Mouse (Mus musculus): Measurements from ENCODE around the gene Mylk2.

Mylk2 gene

GRCm38 (mm10) chr2:152911031-152911430 lies at the start of gene Mylk2:
TSS of gene Mylk2 (plus strand) at chr2:152911352.
- in situ Hi-C loops (cut with MboI; ENCODE audit: low sequenced_read_pairs) = loop anchor here (10.0 to 25.0 kb wide), 2 partner anchors 234 to 501 kb away; no protein-coding TSS in a partner anchor

DNA sequence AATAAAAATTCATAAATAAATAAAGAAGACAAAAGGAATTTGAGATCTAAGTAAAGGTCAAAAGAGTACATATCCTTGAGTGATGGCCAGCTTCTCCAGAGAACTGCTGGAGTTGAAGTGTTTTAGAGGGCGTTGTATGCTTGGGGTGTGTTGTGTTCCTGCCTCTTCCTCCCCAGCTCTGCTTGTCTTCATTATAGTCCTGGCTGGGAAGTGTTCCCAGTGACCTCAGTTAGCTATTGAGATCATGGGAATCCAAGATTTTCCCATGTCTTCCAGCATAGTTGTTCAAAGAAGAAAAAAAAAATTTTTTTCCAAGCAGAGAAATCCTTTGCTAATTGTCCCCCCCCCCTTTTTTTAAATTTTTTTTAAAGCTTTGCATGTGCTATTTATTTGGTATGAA lies 49.3 kb upstream of the Mylk2 start:
- in situ Hi-C loops (cut with MboI; ENCODE audit: low sequenced_read_pairs) = no loop called here

GRCm38 (mm10) chr2:152862638-152863037 lies 48.5 kb upstream of the Mylk2 start:
- in situ Hi-C loops (cut with MboI; ENCODE audit: low sequenced_read_pairs) = no loop called here

DNA sequence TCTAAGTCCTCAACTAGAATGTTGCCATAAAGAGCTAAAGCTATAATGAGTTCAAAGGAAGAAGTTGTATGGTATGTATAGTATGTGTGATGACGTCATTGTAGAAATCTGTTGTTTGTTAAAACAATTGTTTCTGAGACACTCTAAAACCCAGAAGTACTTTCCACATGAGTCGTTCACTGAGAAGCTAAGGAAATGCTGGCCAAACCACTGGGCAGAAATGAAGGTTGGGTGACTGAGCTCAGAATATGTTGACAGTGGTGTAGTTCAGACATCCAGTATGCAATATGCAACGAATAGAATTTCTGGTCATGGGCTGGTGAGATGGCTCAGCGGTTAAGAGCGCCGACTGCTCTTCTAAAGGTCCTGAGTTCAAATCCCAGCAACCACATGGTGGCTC lies 47.8 kb upstream of the Mylk2 start:
- in situ Hi-C loops (cut with MboI; ENCODE audit: low sequenced_read_pairs) = no loop called here

GRCm38 (mm10) chr2:152878239-152878638 lies 32.9 kb upstream of the Mylk2 start:
- in situ Hi-C loops (cut with MboI; ENCODE audit: low sequenced_read_pairs) = no loop called here

DNA sequence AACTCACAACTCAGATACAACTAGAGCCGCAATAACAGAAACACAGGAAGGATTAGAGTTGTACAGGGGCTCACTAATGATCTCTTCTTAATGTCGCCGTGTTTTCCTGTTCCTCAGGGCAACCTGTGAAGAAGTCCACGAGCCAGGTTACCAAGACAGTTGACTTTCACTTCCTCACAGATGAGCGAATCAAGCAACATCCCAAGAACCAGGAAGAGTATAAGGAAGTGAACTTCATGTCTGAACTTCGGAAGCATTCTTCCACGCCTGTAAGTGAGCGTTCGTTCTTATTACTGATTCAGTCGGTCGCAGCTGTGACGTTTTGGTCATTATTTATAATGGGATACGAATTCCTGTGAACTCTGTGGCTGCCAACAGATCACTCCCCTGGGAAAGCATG lies 30.3 kb upstream of the Mylk2 start:
- in situ Hi-C loops (cut with MboI; ENCODE audit: low sequenced_read_pairs) = no loop called here

- in situ Hi-C loops (cut with MboI; ENCODE audit: low sequenced_read_pairs) = no loop called here
These were observed 27.0 kb upstream of the Mylk2 start for GRCm38 (mm10) chr2:152884101-152884645.

DNA sequence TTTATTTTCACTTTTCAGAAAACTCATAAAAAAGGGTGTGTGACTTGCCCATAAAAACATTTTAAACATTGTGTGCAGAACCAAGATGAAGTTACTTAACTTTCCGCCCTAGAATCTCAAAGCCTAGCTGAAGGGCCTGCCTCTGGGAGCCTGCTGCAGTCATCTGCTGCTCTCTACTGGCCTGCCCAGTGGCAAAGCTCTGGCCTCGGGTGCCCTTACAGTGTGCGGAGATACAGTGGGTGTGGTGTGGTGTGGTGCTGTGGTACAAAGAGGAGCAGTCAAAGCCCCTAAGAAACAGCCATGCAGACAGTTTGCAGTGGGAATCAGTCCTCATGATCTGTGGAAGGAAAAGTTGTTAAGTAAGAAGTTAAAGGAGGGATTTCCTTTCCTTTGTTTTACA lies 23.9 kb upstream of the Mylk2 start:
- in situ Hi-C loops (cut with MboI; ENCODE audit: low sequenced_read_pairs) = no loop called here

DNA sequence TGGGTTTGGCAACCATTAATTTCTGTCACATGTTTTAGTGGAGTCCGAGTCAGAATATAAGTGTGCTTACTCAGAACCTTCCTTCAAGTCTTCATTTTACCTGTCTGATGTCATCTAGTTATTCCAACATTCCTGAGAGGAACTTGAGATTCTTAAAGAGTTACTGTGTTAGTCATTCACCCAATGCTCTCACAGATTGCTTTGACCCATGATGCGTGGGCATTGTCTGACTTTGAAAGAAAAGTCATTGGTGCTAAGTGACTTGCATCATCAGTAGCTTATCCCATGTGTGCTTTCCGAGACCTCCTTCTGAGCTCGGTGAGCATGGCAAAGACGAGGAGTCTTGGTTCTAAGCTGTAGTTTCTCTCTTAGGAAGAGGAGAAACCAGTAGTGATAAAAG lies 22.4 kb upstream of the Mylk2 start:
- in situ Hi-C loops (cut with MboI; ENCODE audit: low sequenced_read_pairs) = no loop called here

- in situ Hi-C loops (cut with MboI; ENCODE audit: low sequenced_read_pairs) = no loop called here
These were observed 15.3 kb upstream of the Mylk2 start for GRCm38 (mm10) chr2:152895834-152896233.

DNA sequence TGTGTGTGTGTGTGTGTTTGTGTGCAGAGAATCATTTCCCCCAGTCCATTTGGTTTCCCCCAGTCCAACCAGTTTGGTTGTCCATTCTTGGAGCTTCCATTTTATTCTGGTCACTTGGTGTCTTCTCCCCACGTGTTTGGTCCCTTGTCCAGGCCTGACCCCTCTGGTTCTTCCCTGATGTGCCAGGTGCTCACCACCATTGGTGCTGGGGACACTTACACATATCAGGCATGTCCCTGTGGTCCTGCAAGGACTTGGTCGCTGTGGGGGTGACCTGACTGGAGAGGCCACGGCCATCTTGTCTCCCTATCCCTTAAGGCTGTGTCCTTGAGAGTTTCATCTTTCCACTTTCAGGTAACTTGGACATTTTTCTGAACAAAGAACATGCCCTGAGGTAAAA lies 14.2 kb upstream of the Mylk2 start:
- in situ Hi-C loops (cut with MboI; ENCODE audit: low sequenced_read_pairs) = no loop called here

DNA sequence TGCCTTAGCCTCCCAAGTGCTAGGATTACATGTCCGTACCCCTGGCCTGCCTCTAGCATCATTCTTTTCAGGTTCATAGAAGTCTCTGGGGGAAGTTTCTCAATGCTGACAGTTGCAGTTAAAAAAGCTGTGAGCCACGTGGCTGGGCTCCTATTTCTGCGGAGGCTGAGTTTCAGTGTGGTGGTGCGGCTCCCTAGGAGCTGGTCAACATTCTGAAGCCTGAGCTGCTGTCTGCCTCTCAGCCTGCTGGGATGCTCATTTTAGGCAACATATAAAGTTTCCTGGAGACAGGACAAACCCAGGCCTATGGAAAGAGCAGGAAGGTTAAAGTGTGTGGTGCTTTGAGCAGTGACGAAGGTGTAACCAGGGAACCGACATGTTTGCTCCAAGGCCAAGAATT lies 12.1 kb upstream of the Mylk2 start:
- in situ Hi-C loops (cut with MboI; ENCODE audit: low sequenced_read_pairs) = no loop called here

DNA sequence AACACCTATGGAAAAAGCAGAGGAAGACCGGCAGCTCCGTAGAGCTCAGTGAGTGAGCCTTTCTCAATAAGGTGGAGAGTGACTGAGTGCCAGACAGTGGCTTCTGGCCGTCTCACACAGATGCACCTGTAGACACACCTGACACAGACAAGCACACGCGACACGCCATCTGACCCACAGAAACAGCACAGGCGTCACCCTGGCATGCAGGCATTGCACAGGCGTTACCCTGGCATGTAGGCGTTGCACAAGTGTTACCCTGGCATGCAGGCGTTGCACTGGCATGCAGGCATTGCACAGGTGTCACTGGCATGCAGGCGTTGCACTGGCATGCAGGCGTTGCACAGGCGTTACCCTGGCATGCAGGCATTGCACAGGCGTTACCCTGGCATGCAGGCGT lies 9.9 kb upstream of the Mylk2 start:
- in situ Hi-C loops (cut with MboI; ENCODE audit: low sequenced_read_pairs) = loop anchor here (25.0 kb wide), 1 partner anchor 511 kb away; no protein-coding TSS in a partner anchor

DNA sequence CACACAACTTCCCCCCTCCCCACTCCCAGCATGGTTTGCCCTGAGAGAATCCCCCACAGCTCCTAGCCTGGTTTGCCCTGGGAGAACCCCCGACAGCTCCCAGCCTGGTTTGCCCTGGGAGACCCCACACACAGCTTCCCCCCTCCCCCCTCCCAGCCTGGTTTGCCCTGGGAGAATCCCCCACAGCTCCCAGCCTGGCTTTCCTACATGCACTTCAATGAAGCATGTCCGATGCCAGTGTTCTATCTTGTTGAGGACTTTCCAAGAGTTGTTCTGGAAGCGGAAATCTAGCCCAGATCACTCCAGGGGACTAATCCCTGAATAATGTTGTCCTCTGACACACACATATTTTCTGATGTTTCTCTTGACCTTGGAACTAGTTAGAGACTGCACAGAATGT lies 8.5 kb upstream of the Mylk2 start:
- in situ Hi-C loops (cut with MboI; ENCODE audit: low sequenced_read_pairs) = loop anchor here (25.0 kb wide), 1 partner anchor 510 kb away; no protein-coding TSS in a partner anchor

- in situ Hi-C loops (cut with MboI; ENCODE audit: low sequenced_read_pairs) = loop anchor here (25.0 kb wide), 1 partner anchor 509 kb away; no protein-coding TSS in a partner anchor
These were observed 7.6 kb upstream of the Mylk2 start for GRCm38 (mm10) chr2:152903586-152903985.

- in situ Hi-C loops (cut with MboI; ENCODE audit: low sequenced_read_pairs) = loop anchor here (25.0 kb wide), 1 partner anchor 508 kb away; no protein-coding TSS in a partner anchor
These were observed 7.0 kb upstream of the Mylk2 start for GRCm38 (mm10) chr2:152904127-152904643.

GRCm38 (mm10) chr2:152905036-152905829 lies 5.9 kb upstream of the Mylk2 start:
- in situ Hi-C loops (cut with MboI; ENCODE audit: low sequenced_read_pairs) = loop anchor here (25.0 kb wide), 1 partner anchor 507 kb away; no protein-coding TSS in a partner anchor

DNA sequence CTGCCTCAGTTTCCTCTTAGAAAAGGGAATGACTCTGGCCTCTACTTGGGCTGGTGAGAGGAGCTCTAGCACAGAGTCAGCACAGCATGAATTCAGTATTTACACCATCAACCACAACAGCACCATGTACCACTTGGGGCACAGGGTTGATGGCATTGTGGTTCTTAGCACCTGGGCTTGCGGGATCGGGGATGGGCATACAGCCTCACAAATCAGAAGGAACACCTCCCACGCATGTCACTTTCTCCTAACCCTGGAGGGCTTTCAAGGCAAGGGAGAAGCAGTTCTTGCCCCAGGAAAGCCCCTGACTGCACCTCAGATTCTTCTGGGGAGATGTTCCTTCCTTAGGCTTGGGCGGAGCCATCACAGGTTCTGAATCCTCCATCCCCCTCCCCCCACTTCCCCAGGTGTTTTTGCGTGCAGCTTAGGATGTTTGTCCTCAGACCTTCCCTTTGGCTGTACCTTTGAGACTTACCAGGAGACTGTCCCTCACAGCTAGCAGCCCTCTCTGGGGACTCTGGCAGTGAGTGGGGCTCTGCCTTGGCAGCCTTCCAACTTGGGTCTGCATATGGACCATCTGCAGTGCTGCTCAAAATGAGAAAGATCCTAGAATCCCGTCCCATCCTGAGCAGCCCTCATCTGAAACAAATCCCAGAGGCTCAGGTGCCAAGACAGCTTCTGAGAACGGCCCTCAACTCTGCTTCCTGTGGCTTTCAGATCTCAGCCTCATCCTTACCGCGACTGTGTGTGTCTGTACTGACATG lies 4.7 kb upstream of the Mylk2 start:
- in situ Hi-C loops (cut with MboI; ENCODE audit: low sequenced_read_pairs) = loop anchor here (25.0 kb wide), 1 partner anchor 506 kb away; no protein-coding TSS in a partner anchor

GRCm38 (mm10) chr2:152907114-152907943 lies 3.8 kb upstream of the Mylk2 start:
- in situ Hi-C loops (cut with MboI; ENCODE audit: low sequenced_read_pairs) = loop anchor here (25.0 kb wide), 1 partner anchor 505 kb away; no protein-coding TSS in a partner anchor

DNA sequence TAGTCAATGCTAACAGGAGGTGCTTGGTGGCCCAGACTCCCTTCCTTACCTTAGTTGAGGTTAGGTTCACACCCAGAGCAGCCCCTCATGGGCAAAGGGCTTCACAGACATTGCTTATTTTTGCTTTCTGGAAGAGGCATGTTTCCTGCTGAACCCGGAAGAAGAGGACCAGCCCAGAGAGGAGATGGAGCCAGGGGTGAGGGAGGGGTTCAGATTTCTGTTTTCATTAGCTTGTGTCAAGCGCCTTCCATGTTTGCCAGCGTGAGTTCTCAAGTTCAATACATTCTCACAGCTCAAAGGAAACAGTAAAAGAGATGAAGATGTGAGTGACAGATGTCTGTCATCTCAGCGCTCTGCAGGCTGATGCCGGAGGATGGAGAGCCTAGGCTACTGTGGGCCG lies 1.3 kb upstream of the Mylk2 start:
- in situ Hi-C loops (cut with MboI; ENCODE audit: low sequenced_read_pairs) = loop anchor here (10.0 to 25.0 kb wide), 2 partner anchors 235 to 502 kb away; no protein-coding TSS in a partner anchor

Data from CH12F3 (cell line).